Mouse (Mus musculus) forebrain, embryonic 16.5 days (tissue): ENCODE data around the gene Rps11. TPM values are rescaled to one million over a fixed set of nuclear protein-coding genes. Genes with fewer than 3 reads are reported as not detected.
"Not testable (repeated sequence)": the region's sequence is repeated elsewhere in the genome, so short reads cannot be mapped to it uniquely, and the experiment has no call there.

Source experiments
- ATAC-seq: fragments of 200-750 bp; cut with Nextera tagmentation; 2 replicates; pipeline ENCODE4 v1.8.0; 2017; ENCODE audit warnings: mild to moderate bottlenecking, moderate library complexity
- H3K27ac ChIP-seq: fragments of 300-500 bp; sonication (generic); 2 replicates; pipeline ENCODE4 v1.5.1; 2014; ENCODE audit warnings: low read length, control low read depth
- H3K27me3 ChIP-seq: fragments of 300-500 bp; sonication (generic); replicated peaks from 2 replicates; pipeline ENCODE4 v1.6.1; 2014; ENCODE audit warnings: low read length; ENCODE audit not compliant: control insufficient read depth, insufficient read depth
- H3K36me3 ChIP-seq: fragments of 300-500 bp; sonication (generic); 2 replicates; pipeline ENCODE4 v1.6.1; 2014; ENCODE audit not compliant: control insufficient read depth, insufficient read depth
- H3K4me1 ChIP-seq: fragments of 300-500 bp; sonication (generic); replicated peaks from 2 replicates; pipeline ENCODE4 v1.6.1; 2014; ENCODE audit warnings: low read length; ENCODE audit not compliant: control insufficient read depth, insufficient read depth
- H3K4me2 ChIP-seq: fragments of 300-500 bp; sonication (generic); 2 replicates; pipeline ENCODE4 v1.6.1; 2014; ENCODE audit warnings: mild to moderate bottlenecking, low read length, control low read depth
- H3K4me3 ChIP-seq: fragments of 300-500 bp; sonication (generic); replicated peaks from 2 replicates; pipeline ENCODE4 v1.5.1; 2014; ENCODE audit warnings: mild to moderate bottlenecking, low read length, control low read depth
- H3K9ac ChIP-seq: fragments of 300-500 bp; sonication (generic); replicated peaks from 2 replicates; pipeline ENCODE4 v1.6.1; 2014; ENCODE audit warnings: low read depth, low read length, control low read depth
- H3K9me3 ChIP-seq: fragments of 300-500 bp; sonication (generic); 2 replicates; pipeline ENCODE4 v1.6.1; 2016; ENCODE audit warnings: low read length; ENCODE audit not compliant: control insufficient read depth
- WGBS: fragments of 180-500 bp; shearing (Covaris S2); extraction: QIAGEN DNeasy Blood & Tissue Kit; methylation state at CpG from one replicate; pipeline ENCODE4 v1.1.7; 2014; 5-methylcytosine and 5-hydroxymethylcytosine counted together
- polyA plus RNA-seq: library from polyadenylated mRNA; unstranded; fragments of >200 nt; fragmentation: Nextera tagmentation; extraction: Ambion mirVana; gene quantifications from 2 replicates; pipeline ENCODE4 v1.2.1, GENCODE M21; 2015

Rps11 gene
- polyA plus RNA-seq, 1 experiment from 2014 or later: 860 TPM

GRCm38 (mm10) chr7:45121966-45122365 is 2.3 kb downstream of the Rps11 start:
- Histone ChIP-seq H3K4me1 (peaks cover 33% of the 10 kb centered on the region), H3K4me3 (no peak overlapping the region), H3K9ac (no peak overlapping the region; the same call in 1 of the 2 replicates), H3K36me3 (peaks cover 36% of the 10 kb centered on the region), H3K4me2 (no peak overlapping the region), H3K9me3 (no peaks in the 10 kb centered on the region), H3K27ac (no peak overlapping the region), H3K27me3 (no peaks in the 10 kb centered on the region)
- no peak for ATAC-seq

GRCm38 (mm10) chr7:45121404-45121803 is 2.8 kb downstream of the Rps11 start:
- no peak for ATAC-seq
- Histone ChIP-seq H3K27ac (no peak overlapping the region), H3K4me3 (no peak overlapping the region), H3K27me3 (no peaks in the 10 kb centered on the region), H3K9me3 (no peaks in the 10 kb centered on the region), H3K4me2 (no peak overlapping the region), H3K36me3 (peaks cover 31% of the 10 kb centered on the region), H3K4me1 (peaks cover 27% of the 10 kb centered on the region), H3K9ac (no peak overlapping the region)
- WGBS: 68% methylated on average over 7 of the region's 8 CpGs

- Histone ChIP-seq H3K4me3 (no peak overlapping the region), H3K27me3 (no peaks in the 10 kb centered on the region), H3K27ac (no peak overlapping the region), H3K9me3 (no peaks in the 10 kb centered on the region), H3K36me3 (peaks cover 21% of the 10 kb centered on the region), H3K4me2 (no peak overlapping the region), H3K9ac (no peak overlapping the region), H3K4me1 (peaks cover 23% of the 10 kb centered on the region)
- 81% methylated on average over 5 of the region's 5 CpGs for WGBS
- no peak for ATAC-seq
Measured at GRCm38 (mm10) chr7:45119780-45120709, 4.2 kb downstream of the Rps11 start.

GRCm38 (mm10) chr7:45118336-45118735 is 5.9 kb downstream of the Rps11 start:
- no peak for ATAC-seq
- no peak overlapping the region for H3K9ac ChIP-seq
- no peak overlapping the region for H3K4me2 ChIP-seq
- WGBS: 86% methylated on average over 6 of the region's 6 CpGs
- no peak overlapping the region for H3K4me3 ChIP-seq
- no peaks in the 10 kb centered on the region for H3K27me3 ChIP-seq
- peaks cover 21% of the 10 kb centered on the region for H3K36me3 ChIP-seq
- no peak overlapping the region for H3K27ac ChIP-seq
- H3K9me3 ChIP-seq: no peaks in the 10 kb centered on the region
- peaks cover 16% of the 10 kb centered on the region for H3K4me1 ChIP-seq

GRCm38 (mm10) chr7:45117566-45117965 is 6.7 kb downstream of the Rps11 start:
- H3K9ac ChIP-seq: no peak overlapping the region
- no peak overlapping the region for H3K4me3 ChIP-seq
- no peaks in the 10 kb centered on the region for H3K9me3 ChIP-seq
- no peak for ATAC-seq
- no peaks in the 10 kb centered on the region for H3K27me3 ChIP-seq
- no peak overlapping the region for H3K27ac ChIP-seq
- peaks cover 21% of the 10 kb centered on the region for H3K36me3 ChIP-seq
- H3K4me2 ChIP-seq: no peak overlapping the region
- 87% methylated on average over 8 of the region's 8 CpGs for WGBS
- peaks cover 8% of the 10 kb centered on the region for H3K4me1 ChIP-seq

GRCm38 (mm10) chr7:45113476-45113875 is 10.8 kb downstream of the Rps11 start:
- ATAC-seq: no peak
- H3K4me2 ChIP-seq: no peak overlapping the region
- WGBS: 87% methylated on average over 2 of the region's 2 CpGs
- no peaks in the 10 kb centered on the region for H3K27me3 ChIP-seq
- H3K4me3 ChIP-seq: no peak overlapping the region
- no peaks in the 10 kb centered on the region; the same call in 1 of the 2 replicates for H3K36me3 ChIP-seq
- H3K4me1 ChIP-seq: no peaks in the 10 kb centered on the region
- H3K27ac ChIP-seq: no peak overlapping the region
- no peaks in the 10 kb centered on the region for H3K9me3 ChIP-seq
- no peak overlapping the region for H3K9ac ChIP-seq

GRCm38 (mm10) chr7:45112529-45112928 is 11.7 kb downstream of the Rps11 start:
- H3K36me3 ChIP-seq: no peaks in the 10 kb centered on the region
- H3K9ac ChIP-seq: no peak overlapping the region
- no peaks in the 10 kb centered on the region for H3K4me1 ChIP-seq
- ATAC-seq: no peak
- H3K27me3 ChIP-seq: no peaks in the 10 kb centered on the region
- WGBS: 81% methylated on average over 3 of the region's 3 CpGs
- no peak overlapping the region for H3K27ac ChIP-seq
- H3K9me3 ChIP-seq: no peaks in the 10 kb centered on the region
- no peak overlapping the region for H3K4me3 ChIP-seq
- no peak overlapping the region for H3K4me2 ChIP-seq

- WGBS: 69% methylated on average over 2 of the region's 2 CpGs
- Histone ChIP-seq H3K9me3 (no peaks in the 10 kb centered on the region), H3K27me3 (no peaks in the 10 kb centered on the region), H3K4me1 (no peaks in the 10 kb centered on the region), H3K36me3 (no peaks in the 10 kb centered on the region), H3K27ac (no peak overlapping the region), H3K4me3 (no peak overlapping the region), H3K9ac (no peak overlapping the region), H3K4me2 (no peak overlapping the region)
- ATAC-seq: no peak
Measured at GRCm38 (mm10) chr7:45111940-45112339, 12.3 kb downstream of the Rps11 start.

- not testable (repeated sequence) for H3K27me3 ChIP-seq, H3K27ac ChIP-seq, H3K36me3 ChIP-seq, ATAC-seq, H3K4me1 ChIP-seq, H3K9ac ChIP-seq, H3K4me3 ChIP-seq, H3K4me2 ChIP-seq, H3K9me3 ChIP-seq
- WGBS: 89% methylated on average over 4 of the region's 4 CpGs
Measured at GRCm38 (mm10) chr7:45110089-45110488, 14.2 kb downstream of the Rps11 start.
